Mouse (Mus musculus): ENCODE measurements at regions not wholly inside any gene's neighbourhood (a gene's known extent, or its start where the extent isn't known, plus 50 kb on each side); places are given as distances from the start of the nearest gene placed in this dataset.

GRCm38 (mm10) chr10:118711951-118712350, 158.1 kb downstream of the Dyrk2 start:
- DNase-seq = no peak

- DNase-seq = no peak
Observed at GRCm38 (mm10) chr10:118712951-118713350, 157.1 kb downstream of the Dyrk2 start.

- no peak for DNase-seq
Observed at GRCm38 (mm10) chr10:118714179-118714581, 155.8 kb downstream of the Dyrk2 start.

DNA sequence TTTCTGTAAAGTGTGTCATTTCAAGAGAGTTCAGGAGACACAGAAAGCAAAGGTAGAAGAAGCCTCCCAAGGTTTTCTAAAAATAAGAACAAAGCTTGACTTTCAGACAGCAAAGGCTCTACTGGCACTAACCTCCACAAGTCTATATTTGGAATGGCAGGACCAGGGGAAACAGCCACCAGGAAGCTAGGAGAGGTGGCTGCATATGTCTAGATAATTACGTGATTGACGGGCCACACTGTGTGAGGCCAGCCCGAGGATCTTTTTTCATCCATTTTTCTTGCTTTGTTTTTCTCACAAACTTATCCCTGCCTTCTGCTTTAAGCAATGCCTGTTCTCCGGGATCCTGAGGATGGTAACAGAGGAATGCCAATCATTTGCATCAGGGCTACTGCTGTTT, 155.4 kb downstream of the Dyrk2 start:
- DNase-seq = no peak

GRCm38 (mm10) chr10:118720630-118721029, 149.4 kb downstream of the Dyrk2 start:
- no peak for DNase-seq

DNA sequence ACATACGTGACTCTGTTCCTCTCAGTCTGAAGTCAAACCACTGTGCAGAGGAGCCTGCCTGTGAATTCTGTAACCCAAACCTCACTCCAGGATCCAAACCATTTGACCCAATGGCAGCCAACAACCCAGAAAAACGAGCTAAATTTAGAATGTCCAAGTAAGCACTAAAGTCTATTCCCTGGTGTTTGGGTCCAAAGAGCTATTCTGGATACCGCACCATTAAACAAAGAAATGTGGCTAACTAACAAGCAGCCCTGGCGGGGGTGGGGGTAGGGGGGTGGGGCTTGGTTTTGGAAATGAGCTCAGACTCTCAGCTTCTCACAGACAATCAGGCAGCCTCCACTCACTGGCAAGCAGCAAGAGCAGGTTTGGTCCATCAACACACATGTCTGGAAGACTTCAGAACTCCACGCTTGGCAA, 147.9 kb downstream of the Dyrk2 start:
- DNase-seq = peak; percentile 85

GRCm38 (mm10) chr10:118722671-118723070, 147.3 kb downstream of the Dyrk2 start:
- DNase-seq = no peak

- DNase-seq = no peak
Observed at GRCm38 (mm10) chr10:118736093-118736492, 133.9 kb downstream of the Dyrk2 start.

GRCm38 (mm10) chr10:118737064-118737463, 132.9 kb downstream of the Dyrk2 start:
- peak; percentile 62 for DNase-seq

DNA sequence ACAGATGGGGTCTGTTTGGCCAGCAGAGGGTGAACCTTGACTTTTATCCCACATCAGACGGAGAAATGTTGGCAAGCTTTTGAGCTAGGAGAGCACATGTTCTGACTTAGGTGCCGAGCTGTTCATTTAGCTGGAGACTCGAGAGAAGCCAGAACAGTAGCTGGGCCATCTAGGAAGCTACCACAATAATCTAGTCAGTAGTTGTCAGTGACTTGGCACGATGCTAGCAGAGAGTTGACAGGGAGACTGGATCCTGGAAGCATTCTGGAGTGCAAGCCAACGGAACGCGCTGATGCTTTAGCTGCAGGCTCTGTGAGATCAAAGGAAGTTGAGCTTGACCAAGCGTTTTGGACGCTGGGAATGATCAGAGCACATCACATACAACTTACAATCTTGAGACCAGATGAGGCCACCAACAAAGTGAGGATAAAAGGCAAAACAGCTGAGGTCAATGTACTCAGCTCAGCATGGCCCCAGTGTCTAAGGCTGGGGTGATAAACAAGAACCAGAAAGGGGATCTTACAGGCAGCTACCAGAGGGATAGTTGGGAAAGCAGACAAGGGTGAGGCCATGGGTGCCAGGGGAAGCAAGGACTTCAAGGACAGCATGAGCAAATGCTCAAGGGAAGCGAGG, 130.0 kb downstream of the Dyrk2 start:
- DNase-seq = no peak

DNA sequence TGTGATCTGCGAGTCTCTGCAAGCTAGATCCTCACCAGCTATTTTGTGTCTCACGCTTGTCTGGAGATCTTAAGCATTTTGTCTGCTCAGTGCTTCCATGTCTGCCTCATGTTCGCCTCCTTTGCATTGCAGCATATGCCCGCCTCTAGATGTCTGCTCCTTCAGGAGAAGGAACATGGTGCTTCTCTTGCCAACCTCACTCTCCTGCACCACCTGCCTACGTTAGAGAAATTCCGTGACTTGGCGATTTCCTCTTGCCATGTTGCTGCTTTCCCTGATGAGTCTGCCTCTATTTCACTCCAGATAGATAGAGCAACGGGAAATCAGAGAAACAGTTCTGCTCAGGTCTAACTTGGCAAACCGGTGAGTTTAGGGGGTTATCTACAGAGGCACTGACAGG, 126.2 kb downstream of the Dyrk2 start:
- no peak for DNase-seq

- DNase-seq = no peak
Observed at GRCm38 (mm10) chr10:118746719-118747395, 123.2 kb downstream of the Dyrk2 start.

- DNase-seq = no peak
Observed at GRCm38 (mm10) chr10:118749039-118749438, 121.0 kb downstream of the Dyrk2 start.

DNA sequence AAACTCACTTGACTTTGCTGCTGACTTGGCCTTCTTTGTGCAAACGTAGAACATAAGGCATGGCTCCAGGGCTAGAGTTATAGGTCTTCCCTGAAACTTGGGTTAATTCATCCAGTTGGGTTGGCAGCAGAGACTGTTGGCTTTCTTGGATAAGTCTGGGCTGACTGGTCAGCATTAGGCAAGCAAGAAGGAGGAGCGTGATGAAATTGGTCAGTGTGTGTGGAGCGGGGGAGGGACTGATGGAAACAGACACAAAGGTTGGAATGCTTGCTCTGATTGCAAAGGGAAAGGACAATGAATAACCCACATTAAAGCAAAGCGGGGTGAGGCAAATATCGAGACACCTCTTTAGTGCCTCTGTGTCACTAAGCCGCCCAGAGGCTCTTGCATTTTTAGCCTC, 120.3 kb downstream of the Dyrk2 start:
- DNase-seq = peak; percentile 43

GRCm38 (mm10) chr10:118751110-118751509, 118.9 kb downstream of the Dyrk2 start:
- no peak for DNase-seq

DNA sequence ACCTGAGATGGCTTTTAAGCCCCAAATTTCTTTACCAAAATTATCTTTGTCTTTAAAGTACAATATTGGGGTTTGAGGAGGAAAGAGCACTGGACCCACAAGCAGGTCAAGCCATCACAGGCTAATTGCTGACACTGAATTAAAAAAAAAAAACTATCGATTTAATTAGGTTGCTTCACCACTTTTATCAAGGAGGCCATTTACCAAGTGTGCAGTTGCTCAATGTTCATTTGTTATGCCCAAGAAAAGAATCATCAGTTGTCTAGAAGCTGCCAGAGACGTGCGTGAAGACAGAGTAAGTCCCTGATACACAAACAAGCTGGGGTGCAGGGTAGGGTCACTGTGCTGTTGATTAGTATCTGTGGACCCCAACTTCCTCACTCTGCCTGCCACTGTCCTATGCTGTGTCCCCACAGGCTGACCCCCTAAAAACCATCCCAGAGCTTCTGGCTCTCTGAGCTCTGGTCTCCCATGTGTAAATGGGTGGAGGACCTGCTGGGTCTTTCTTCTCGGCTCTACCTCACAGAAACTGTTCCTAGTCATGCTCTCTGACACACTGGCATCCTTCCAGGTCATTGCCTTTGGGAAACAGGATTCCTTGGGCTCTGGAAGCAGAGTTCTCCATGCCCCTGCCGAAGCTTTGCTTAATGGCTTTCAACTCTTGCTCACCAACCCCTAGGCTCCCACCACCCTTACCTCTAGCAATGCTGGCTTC, 116.8 kb downstream of the Dyrk2 start:
- DNase-seq = no peak

DNA sequence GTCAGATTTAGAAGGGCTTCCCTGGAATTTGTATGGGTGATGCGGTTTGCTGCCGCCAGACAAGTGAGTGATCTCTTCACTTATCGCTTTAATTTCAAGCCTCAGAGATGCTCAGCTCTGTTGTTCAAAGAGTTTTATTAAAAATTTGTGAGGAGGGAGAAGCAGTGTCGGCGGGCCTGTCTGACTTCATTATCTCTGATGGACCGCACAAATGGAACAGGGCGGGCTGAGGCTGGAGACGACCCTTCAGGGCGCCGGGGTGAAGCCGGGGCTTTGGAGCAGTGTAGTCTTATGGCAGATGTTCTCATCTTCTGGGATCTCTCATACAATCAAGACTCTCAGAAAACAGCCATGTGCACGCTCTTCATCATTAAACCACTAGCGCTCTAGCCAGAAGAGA, 115.2 kb downstream of the Dyrk2 start:
- no peak for DNase-seq

- DNase-seq = peak; percentile 56
Observed at GRCm38 (mm10) chr10:118758825-118759471, 111.1 kb downstream of the Dyrk2 start.

GRCm38 (mm10) chr10:118760441-118760840, 109.6 kb downstream of the Dyrk2 start:
- no peak for DNase-seq

- no peak for DNase-seq
Observed at GRCm38 (mm10) chr10:118761101-118761868, 108.7 kb downstream of the Dyrk2 start.

GRCm38 (mm10) chr10:118765051-118765450, 105.0 kb downstream of the Dyrk2 start:
- no peak for DNase-seq

GRCm38 (mm10) chr10:118765544-118766441, 104.2 kb downstream of the Dyrk2 start:
- peak; percentile 85 for DNase-seq
